Mouse (Mus musculus): ENCODE measurements around the gene Syne1.

GRCm38 (mm10) chr10:4993802-4994201 is 557.5 kb downstream of the Syne1 start:
- TF ChIP-seq CTCF (IDR thresholded peaks at IDR 0.05; ENCODE audit: low read depth, low read length) (no peak), POLR2A (IDR thresholded peaks at IDR 0.05; ENCODE audit: extremely low read depth, insufficient read depth, low read length) (no peak)

Data from liver, adult 2 months (tissue).